Mouse (Mus musculus) spleen, adult 10 weeks (tissue): ENCODE data around the gene Mpv17l2. TPM values are rescaled to one million over a fixed set of nuclear protein-coding genes. Genes with fewer than 3 reads are reported as not detected.

Source experiments
- polyA plus RNA-seq: library from polyadenylated mRNA; stranded (reverse); fragments of 350-450 nt; fragmentation: Illumina TruSeq; extraction: RNeasy Lipid Tissue Mini Kit (QIAGEN cat#74804); gene quantifications from one replicate; pipeline ENCODE4 v1.2.3, GENCODE M21; 2015; ENCODE audit warnings: low replicate concordance; ENCODE audit not compliant: insufficient read depth

Gene Mpv17l2
- polyA plus RNA-seq = 14.0 TPM

GRCm38 (mm10) chr8:70760775-70761406 is at the start of gene Mpv17l2:
TSS of gene Mpv17l2 (minus strand) at chr8:70760946.

GRCm38 (mm10) chr8:70808239-70808638 is 47.5 kb upstream of the Mpv17l2 start, which contains the start of gene Il12rb1:
TSS of gene Il12rb1 (plus strand) at chr8:70808449.

GRCm38 (mm10) chr8:70804481-70805206 is 43.9 kb upstream of the Mpv17l2 start, which contains the start of gene Mast3:
TSS of gene Mast3 (minus strand) at chr8:70805054.

GRCm38 (mm10) chr8:70776496-70777444 is 16.0 kb upstream of the Mpv17l2 start, which contains the start of gene Pik3r2:
TSS of gene Pik3r2 (minus strand) at chr8:70776713.

GRCm38 (mm10) chr8:70754043-70754870 is 6.5 kb downstream of the Mpv17l2 start, which contains the start of gene Rab3a:
TSS of gene Rab3a (plus strand) at chr8:70754679.

GRCm38 (mm10) chr8:70723486-70724210 is 37.1 kb downstream of the Mpv17l2 start, which contains the start of gene Pde4c:
TSS of gene Pde4c (plus strand) at chr8:70723720.

GRCm38 (mm10) chr8:70718297-70718696 is 42.4 kb downstream of the Mpv17l2 start, which contains the start of gene Gm3336:
TSS of gene Gm3336 (plus strand) at chr8:70718543.

Other genes starting within 250 kb of the Mpv17l2 start
- gene Fkbp8, start 233.2 kb downstream of the Mpv17l2 start, polyA plus RNA-seq = 99.1 TPM
- gene Kxd1, start 233.0 kb downstream of the Mpv17l2 start, polyA plus RNA-seq = 50.0 TPM
- gene Ell, start 221.5 kb downstream of the Mpv17l2 start, polyA plus RNA-seq = 10.1 TPM
- 9.0 TPM for gene Isyna1, start 166.6 kb downstream of the Mpv17l2 start, polyA plus RNA-seq
- gene Ssbp4, start 152.1 kb downstream of the Mpv17l2 start, polyA plus RNA-seq = 8.2 TPM
- 13.8 TPM for gene Lrrc25, start 144.8 kb downstream of the Mpv17l2 start, polyA plus RNA-seq
- not detected for gene Gdf15, start 128.5 kb downstream of the Mpv17l2 start, polyA plus RNA-seq
- gene Pgpep1, start 100.6 kb downstream of the Mpv17l2 start, polyA plus RNA-seq = 5.5 TPM
- 21.5 TPM for gene Lsm4, start 87.7 kb downstream of the Mpv17l2 start, polyA plus RNA-seq
- gene Jund, start 62.0 kb downstream of the Mpv17l2 start, polyA plus RNA-seq = 22.5 TPM
- not detected for gene Iqcn, start 57.5 kb downstream of the Mpv17l2 start, polyA plus RNA-seq
- gene Gm3336, start 42.4 kb downstream of the Mpv17l2 start, polyA plus RNA-seq = 1.5 TPM
- gene Pde4c, start 37.2 kb downstream of the Mpv17l2 start, polyA plus RNA-seq = 0.72 TPM
- gene Rab3a, start 6.3 kb downstream of the Mpv17l2 start, polyA plus RNA-seq = 4.4 TPM
- 6.9 TPM for gene Pik3r2, start 15.8 kb upstream of the Mpv17l2 start, polyA plus RNA-seq
- 32.4 TPM for gene Mast3, start 44.1 kb upstream of the Mpv17l2 start, polyA plus RNA-seq
- 1.8 TPM for gene Il12rb1, start 47.5 kb upstream of the Mpv17l2 start, polyA plus RNA-seq
- 20.4 TPM for gene Arrdc2, start 78.8 kb upstream of the Mpv17l2 start, polyA plus RNA-seq
- gene Kcnn1, start 102.3 kb upstream of the Mpv17l2 start, polyA plus RNA-seq = 0.17 TPM
- gene Ccdc124, start 113.0 kb upstream of the Mpv17l2 start, polyA plus RNA-seq = 3.4 TPM
- 0.30 TPM for gene Slc5a5, start 131.8 kb upstream of the Mpv17l2 start, polyA plus RNA-seq
- gene Rpl18a, start 136.5 kb upstream of the Mpv17l2 start, polyA plus RNA-seq = 1,731 TPM
- 7.1 TPM for gene Map1s, start 145.0 kb upstream of the Mpv17l2 start, polyA plus RNA-seq